Mouse (Mus musculus): Measurements from ENCODE around the gene Cldn5.

The Cldn5 gene

DNA sequence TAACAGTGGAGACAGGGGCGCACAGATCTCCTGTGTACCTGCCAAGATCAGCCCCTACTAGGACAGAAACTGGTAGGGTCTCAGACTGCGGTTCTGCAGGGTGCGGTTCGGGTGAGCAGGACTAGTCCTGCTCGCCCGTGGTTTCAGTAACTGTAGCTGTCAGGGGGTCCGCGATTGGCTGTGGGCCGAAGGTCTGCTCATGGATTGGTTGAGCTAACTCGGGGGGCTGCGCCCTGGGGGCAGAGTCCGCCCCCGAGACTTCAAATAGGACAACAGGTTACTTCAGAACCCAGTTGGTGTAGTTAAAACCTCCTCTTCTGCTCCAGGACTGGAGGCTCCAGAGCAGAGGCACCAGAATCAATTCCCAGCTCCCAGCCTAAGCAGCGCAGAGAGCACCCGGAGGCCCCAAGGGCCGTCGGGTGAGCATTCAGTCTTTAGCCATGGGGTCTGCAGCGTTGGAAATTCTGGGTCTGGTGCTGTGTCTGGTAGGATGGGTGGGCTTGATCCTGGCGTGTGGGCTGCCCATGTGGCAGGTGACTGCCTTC is at the start of gene Cldn5:
Cldn5 (plus strand) TSS at position 292 of the 545 bp plus-strand sequence.
- no peak for DNase-seq (ENCODE audit: low read depth)

DNA sequence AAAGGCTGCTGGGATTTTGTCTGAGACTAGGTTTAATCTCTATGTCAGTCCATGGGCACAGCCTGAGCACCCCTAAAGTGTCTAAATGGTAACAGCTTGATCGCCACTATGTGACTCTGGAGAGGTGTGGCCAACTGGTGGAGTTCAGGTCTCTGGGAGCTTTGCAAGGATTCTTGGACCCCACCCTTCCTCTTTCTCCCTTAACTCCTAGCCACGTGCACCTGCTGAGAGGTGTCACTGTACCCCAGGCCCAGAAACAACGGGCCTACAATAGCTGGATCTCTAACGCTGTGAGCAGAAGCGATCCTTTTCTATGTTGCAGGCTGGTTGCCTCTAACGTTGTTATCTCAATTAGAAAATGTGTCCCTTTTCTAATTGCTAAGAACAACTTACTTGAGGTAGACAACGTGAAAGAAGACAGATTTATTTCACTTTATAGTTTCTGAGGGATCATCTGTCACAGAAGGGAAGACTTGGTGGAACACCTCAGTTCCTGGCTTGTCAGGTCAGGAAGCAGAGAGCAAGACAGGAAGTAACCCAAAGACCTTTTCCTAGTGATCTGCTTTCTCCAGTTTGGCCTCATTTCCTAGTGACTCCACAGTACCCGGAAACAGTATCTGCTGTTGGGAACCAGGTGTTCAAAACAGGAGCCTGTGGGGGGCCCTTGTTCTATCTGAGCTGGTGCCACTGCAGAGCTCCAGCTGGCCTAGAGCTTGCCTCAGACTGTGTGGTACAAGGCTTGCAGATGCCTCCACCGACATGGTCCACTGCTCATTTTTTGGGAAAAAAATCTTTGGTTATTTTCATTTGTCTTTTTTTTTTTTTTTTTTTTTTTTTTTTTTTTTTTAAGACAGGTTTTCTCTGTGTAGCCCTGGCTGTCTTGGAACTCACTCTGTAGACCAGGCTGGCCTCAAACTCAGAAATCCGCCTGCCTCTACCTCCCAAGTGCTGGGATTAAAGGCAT is 48.8 kb upstream of the Cldn5 start:
- DNase-seq (ENCODE audit: low read depth), result no peak

GRCm38 (mm10) chr16:18729185-18729584 is 47.5 kb upstream of the Cldn5 start:
- DNase-seq (ENCODE audit: low read depth), result no peak

- DNase-seq (ENCODE audit: low read depth), result no peak
Observed at GRCm38 (mm10) chr16:18730640-18731039, 46.0 kb upstream of the Cldn5 start.

- DNase-seq (ENCODE audit: low read depth), result peak; percentile 66
Observed at GRCm38 (mm10) chr16:18733100-18733956, 43.3 kb upstream of the Cldn5 start.

DNA sequence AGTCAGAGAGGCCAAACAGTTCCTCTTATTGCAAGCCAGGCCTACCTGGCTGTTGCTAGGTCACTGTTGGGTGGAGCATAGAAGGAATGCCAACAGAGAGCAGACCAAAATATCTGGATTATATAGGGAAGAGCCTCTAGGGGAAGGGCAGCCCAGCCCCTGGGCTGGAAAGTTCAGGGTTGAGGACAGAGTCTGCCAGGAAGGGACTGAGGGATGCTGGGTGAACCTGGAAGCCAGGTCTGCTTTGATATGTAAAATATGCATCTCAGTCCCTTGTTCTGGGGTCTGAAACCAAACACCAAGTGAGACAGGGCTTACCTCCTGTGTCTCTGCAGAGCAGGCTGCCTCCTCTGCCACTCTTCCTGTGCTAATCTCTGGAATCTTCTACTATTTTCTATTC is 38.3 kb upstream of the Cldn5 start:
- DNase-seq (ENCODE audit: low read depth), result no peak

- DNase-seq (ENCODE audit: low read depth), result no peak
Observed at GRCm38 (mm10) chr16:18746268-18747122, 30.2 kb upstream of the Cldn5 start.

DNA sequence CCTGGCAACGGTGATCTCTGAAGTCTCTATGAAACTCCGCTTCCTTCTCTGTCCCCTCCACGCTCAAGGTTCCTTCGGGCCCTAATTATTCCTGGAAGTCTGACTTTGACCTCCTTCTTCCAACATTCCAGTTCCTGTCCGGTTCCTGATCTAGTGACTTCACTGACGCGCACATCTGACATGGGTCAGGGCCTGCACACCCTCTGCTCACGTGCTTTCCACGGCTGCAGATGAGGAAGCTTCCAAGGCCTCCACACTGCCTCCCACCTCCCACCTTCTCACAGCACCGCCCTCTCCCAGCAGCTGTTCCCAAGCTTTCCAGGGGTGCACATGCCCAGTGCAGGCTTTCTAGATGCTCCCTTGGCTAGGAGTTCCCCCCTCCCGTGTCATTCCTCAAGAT is 25.5 kb upstream of the Cldn5 start:
- DNase-seq (ENCODE audit: low read depth), result no peak

- DNase-seq (ENCODE audit: low read depth), result no peak
Observed at GRCm38 (mm10) chr16:18751885-18752499, 24.7 kb upstream of the Cldn5 start.

- DNase-seq (ENCODE audit: low read depth), result no peak
Observed at GRCm38 (mm10) chr16:18761734-18762133, 14.9 kb upstream of the Cldn5 start.

DNA sequence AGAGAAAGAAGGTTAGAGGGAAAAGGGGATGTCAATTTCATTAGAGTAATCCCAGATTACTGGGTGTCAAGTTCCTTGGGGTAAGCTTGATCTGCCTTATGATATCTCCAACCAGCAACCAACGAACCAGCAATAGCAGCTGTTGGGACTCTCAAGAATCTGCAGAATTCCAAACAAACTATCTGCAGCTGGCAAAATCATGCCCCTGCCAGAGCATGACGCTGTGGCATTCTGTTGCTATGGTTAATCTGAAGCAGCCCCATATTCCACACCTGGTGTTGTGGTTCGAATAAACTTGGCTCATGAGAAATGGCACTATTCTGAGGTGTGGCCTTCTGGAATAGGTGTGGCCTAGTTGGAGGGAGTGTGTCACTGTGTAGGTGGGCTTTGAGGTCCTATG is 13.7 kb upstream of the Cldn5 start:
- no peak for DNase-seq (ENCODE audit: low read depth)

GRCm38 (mm10) chr16:18766390-18766789 is 10.3 kb upstream of the Cldn5 start:
- no peak for DNase-seq (ENCODE audit: low read depth)

- no peak for DNase-seq (ENCODE audit: low read depth)
Observed at GRCm38 (mm10) chr16:18769501-18769900, 7.1 kb upstream of the Cldn5 start.

- no peak for DNase-seq (ENCODE audit: low read depth)
Observed at GRCm38 (mm10) chr16:18773936-18774335, 2.7 kb upstream of the Cldn5 start.

- DNase-seq (ENCODE audit: low read depth), result no peak
Observed at GRCm38 (mm10) chr16:18775621-18776555, 759 bp upstream of the Cldn5 start.

GRCm38 (mm10) chr16:18777101-18778080 is 744 bp downstream of the Cldn5 start:
- DNase-seq (ENCODE audit: low read depth), result no peak

GRCm38 (mm10) chr16:18778461-18778860 is 1.8 kb downstream of the Cldn5 start:
- no peak for DNase-seq (ENCODE audit: low read depth)

DNA sequence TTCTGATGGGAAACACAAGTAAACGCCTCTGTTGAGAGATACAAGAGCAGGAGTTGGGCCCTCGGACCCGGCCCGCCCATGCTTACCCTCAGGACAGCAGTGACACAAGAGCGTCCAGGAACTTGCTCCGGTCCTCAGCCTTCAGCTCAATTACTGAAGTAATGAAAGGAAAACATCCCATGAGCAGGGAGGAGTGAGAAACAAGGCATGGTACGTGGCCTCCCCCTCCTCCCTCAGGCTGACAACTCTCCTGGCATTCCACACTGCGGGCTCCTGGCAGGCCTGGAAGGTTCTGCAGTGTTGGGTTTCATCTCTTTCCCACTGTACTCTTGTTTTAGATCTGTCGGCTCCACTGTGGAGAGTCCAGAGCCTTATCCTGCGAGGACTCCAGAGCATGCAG is 5.2 kb downstream of the Cldn5 start:
- no peak for DNase-seq (ENCODE audit: low read depth)

GRCm38 (mm10) chr16:18785025-18785424 is 8.4 kb downstream of the Cldn5 start:
- DNase-seq (ENCODE audit: low read depth), result no peak
